Mouse (Mus musculus) heart, embryonic 12.5 days (tissue): Measurements from ENCODE around the gene Tec. TPM values are rescaled to one million over a fixed set of nuclear protein-coding genes. Genes with fewer than 3 reads are reported as not detected.

Source experiments
- ATAC-seq: fragments of 200-750 bp; cut with Nextera tagmentation; 2 replicates; pipeline ENCODE4 v1.8.0; 2017; ENCODE audit warnings: moderate TSS enrichment, moderate library complexity; ENCODE audit not compliant: insufficient number of reproducible peaks, low FRiP score
- H3K27ac ChIP-seq: fragments of 300-500 bp; sonication (generic); 2 replicates; pipeline ENCODE4 v1.5.1; 2016; ENCODE audit warnings: mild to moderate bottlenecking, moderate library complexity; ENCODE audit not compliant: poor library complexity, severe bottlenecking
- H3K27me3 ChIP-seq: fragments of 300-500 bp; sonication (generic); replicated peaks from 2 replicates; pipeline ENCODE4 v1.6.1; 2016; ENCODE audit warnings: mild to moderate bottlenecking, moderate library complexity
- H3K36me3 ChIP-seq: fragments of 300-500 bp; sonication (generic); 2 replicates; pipeline ENCODE4 v1.6.1; 2016; ENCODE audit warnings: mild to moderate bottlenecking, moderate library complexity
- H3K4me1 ChIP-seq: fragments of 300-500 bp; sonication (generic); replicated peaks from 2 replicates; pipeline ENCODE4 v1.6.1; 2016; ENCODE audit warnings: mild to moderate bottlenecking
- H3K4me2 ChIP-seq: fragments of 300-500 bp; sonication (generic); 2 replicates; pipeline ENCODE4 v1.6.1; 2016; ENCODE audit warnings: mild to moderate bottlenecking, moderate library complexity
- H3K4me3 ChIP-seq: fragments of 300-500 bp; sonication (generic); 2 replicates; pipeline ENCODE4 v1.5.1; 2016; ENCODE audit warnings: mild to moderate bottlenecking
- H3K9ac ChIP-seq: fragments of 300-500 bp; sonication (generic); 2 replicates; pipeline ENCODE4 v1.6.1; 2016; ENCODE audit warnings: mild to moderate bottlenecking, moderate library complexity
- H3K9me3 ChIP-seq: fragments of 300-500 bp; sonication (generic); replicated peaks from 2 replicates; pipeline ENCODE4 v1.6.1; 2016; ENCODE audit warnings: mild to moderate bottlenecking, moderate library complexity
- WGBS: fragments of 180-500 bp; shearing (Covaris S2); methylation state at CpG from one replicate; pipeline ENCODE4 v1.1.7; 2016; 5-methylcytosine and 5-hydroxymethylcytosine counted together
- polyA plus RNA-seq: library from polyadenylated mRNA; unstranded; fragments of >200 nt; fragmentation: Nextera tagmentation; extraction: Ambion mirVana; gene quantifications from 2 replicates; pipeline ENCODE4 v1.2.1, GENCODE M21; 2016

The Tec gene
- polyA plus RNA-seq, 1 experiment from 2014 or later = 17.1 TPM

DNA sequence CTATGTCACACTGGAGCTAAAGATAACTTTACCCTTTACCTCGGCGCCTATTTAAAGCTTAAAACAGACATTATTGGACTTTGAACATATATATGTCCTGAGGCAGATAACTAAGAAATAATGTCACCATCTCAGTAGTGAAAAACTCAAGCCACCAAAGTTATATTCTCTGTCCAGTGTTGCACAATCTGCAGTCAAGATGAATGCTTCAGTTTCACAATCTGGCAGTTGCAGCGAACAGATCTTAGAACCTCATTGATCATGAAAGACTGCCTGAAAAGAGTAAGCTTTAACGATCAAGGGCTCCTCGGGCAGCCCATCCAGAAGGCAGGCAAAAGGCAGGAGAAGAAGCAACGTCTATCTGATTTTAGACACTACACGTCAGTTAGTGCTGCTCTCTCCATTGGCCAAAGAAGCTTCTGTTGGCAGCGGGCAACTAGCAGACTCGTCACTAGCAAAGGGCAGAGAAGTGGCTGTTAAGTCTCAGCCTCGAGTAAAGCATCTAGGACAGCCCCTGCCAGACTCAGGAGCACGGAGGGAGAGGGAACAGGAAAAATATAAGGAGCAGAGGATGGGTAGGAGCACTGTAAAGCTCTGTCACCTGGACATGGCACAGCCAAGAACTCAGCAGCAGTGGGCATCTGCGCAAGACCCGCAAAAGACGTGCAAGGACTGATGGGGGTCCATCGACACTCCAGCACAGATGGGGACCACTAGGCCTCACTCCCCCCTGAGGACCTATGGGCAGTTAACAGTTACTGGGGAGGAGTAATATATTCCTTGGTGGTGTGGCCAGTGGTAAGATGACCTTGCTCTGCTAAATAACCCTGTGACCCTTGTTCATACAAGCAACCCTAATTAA, 35.1 kb downstream of the Tec start:
- no peaks in the 10 kb centered on the region for H3K27me3 ChIP-seq
- no peak for ATAC-seq
- WGBS = 75% methylated on average over 15 of the region's 15 CpGs
- no peak overlapping the region for H3K4me3 ChIP-seq
- H3K9ac ChIP-seq = no peak overlapping the region
- H3K4me1 ChIP-seq = peaks cover 8% of the 10 kb centered on the region
- no peak overlapping the region for H3K4me2 ChIP-seq
- no peaks in the 10 kb centered on the region for H3K36me3 ChIP-seq
- no peaks in the 10 kb centered on the region for H3K9me3 ChIP-seq
- no peak overlapping the region for H3K27ac ChIP-seq

DNA sequence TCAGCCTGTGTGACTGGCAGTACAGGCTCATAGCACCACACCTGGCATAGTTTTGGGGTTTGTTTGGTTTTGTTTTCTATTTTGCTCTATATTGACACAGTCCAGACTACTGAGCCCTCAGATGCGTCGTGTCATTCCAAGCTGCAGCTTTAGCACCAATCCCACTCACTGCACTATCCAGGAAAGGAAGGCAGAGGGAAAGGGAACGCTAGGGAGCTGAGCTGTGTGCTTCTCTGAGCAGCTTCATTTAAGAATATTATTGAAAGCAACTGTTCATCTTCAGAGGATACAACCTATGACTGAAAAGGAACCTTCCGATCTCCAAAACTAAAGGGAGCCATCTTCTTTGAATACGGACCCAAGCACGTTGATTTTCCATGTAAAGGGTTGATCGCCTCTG, 36.1 kb downstream of the Tec start:
- H3K27ac ChIP-seq = no peak overlapping the region
- 85% methylated on average over 7 of the region's 7 CpGs for WGBS
- no peak for ATAC-seq

DNA sequence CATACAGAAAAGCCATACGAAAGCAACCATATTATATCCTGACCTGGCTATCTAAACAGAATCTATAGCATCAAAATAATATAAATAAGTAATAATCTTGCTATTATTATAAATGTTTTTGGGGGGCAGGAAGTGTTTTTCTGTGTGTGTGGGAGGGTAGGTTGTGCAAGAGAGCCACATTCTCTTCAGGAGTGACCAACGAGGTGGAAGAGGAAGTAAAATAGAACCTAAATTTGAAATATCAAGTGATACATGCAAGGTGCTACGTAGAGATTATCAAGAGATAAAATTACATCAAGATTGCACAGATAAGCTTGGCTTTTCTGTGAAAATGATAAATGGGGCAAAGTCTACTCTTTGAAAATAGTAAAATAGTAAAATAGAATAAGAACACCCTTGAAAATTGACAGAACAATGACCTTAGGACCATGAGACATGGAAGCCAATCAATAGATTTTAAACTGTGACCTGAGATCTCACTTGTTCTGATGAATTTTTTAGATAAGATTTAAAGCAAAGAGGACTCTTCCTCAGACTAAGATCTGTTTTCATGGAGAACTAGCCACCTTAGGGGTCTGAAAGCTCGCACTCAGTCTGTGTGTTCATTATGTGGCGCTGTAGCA, 37.2 kb downstream of the Tec start:
- no peak overlapping the region for H3K4me3 ChIP-seq
- no peak overlapping the region for H3K4me2 ChIP-seq
- no peaks in the 10 kb centered on the region for H3K9me3 ChIP-seq
- no peak overlapping the region for H3K27ac ChIP-seq
- WGBS = 83% methylated on average over 5 of the region's 5 CpGs
- no peaks in the 10 kb centered on the region for H3K27me3 ChIP-seq
- H3K4me1 ChIP-seq = peaks cover 8% of the 10 kb centered on the region
- H3K9ac ChIP-seq = no peak overlapping the region
- H3K36me3 ChIP-seq = no peaks in the 10 kb centered on the region
- ATAC-seq = no peak

More for the DNA sequence above, 36.1 kb downstream of the Tec start:
- Histone ChIP-seq H3K9ac (no peak overlapping the region), H3K4me2 (no peak overlapping the region), H3K27me3 (no peaks in the 10 kb centered on the region), H3K9me3 (no peaks in the 10 kb centered on the region), H3K4me1 (peaks cover 8% of the 10 kb centered on the region), H3K4me3 (no peak overlapping the region), H3K36me3 (no peaks in the 10 kb centered on the region)

- ATAC-seq = 0 out of 2 replicates have a peak, but pooled peaks have one; percentile 6
- H3K27me3 ChIP-seq = no peaks in the 10 kb centered on the region
- H3K4me1 ChIP-seq = peaks cover 8% of the 10 kb centered on the region
- H3K36me3 ChIP-seq = no peaks in the 10 kb centered on the region
- no peaks in the 10 kb centered on the region for H3K9me3 ChIP-seq
- H3K9ac ChIP-seq = no peak overlapping the region
- H3K27ac ChIP-seq = no peak overlapping the region
- 79% methylated on average over 7 of the region's 7 CpGs for WGBS
- no peak overlapping the region for H3K4me3 ChIP-seq
- no peak overlapping the region for H3K4me2 ChIP-seq
Observed at GRCm38 (mm10) chr5:72829506-72830067, 38.7 kb downstream of the Tec start.

GRCm38 (mm10) chr5:72828401-72828800, 39.9 kb downstream of the Tec start:
- Histone ChIP-seq H3K9me3 (no peaks in the 10 kb centered on the region), H3K4me2 (no peak overlapping the region), H3K27ac (no peak overlapping the region), H3K4me1 (peaks cover 6% of the 10 kb centered on the region), H3K27me3 (no peaks in the 10 kb centered on the region), H3K4me3 (no peak overlapping the region), H3K9ac (no peak overlapping the region), H3K36me3 (peaks cover under 1% of the 10 kb centered on the region; the same call in 1 of the 2 replicates)
- no peak for ATAC-seq
- WGBS = 38% methylated on average over 1 of the region's 1 CpGs

GRCm38 (mm10) chr5:72827435-72827834, 40.8 kb downstream of the Tec start:
- Histone ChIP-seq H3K4me1 (peaks cover 4% of the 10 kb centered on the region; the same call in 1 of the 2 replicates), H3K27ac (0 out of 2 replicates have a peak overlapping the region, but pooled peaks have one; percentile 39), H3K27me3 (no peaks in the 10 kb centered on the region), H3K36me3 (peaks cover 10% of the 10 kb centered on the region), H3K4me3 (no peak overlapping the region), H3K9ac (no peak overlapping the region), H3K4me2 (no peak overlapping the region), H3K9me3 (no peaks in the 10 kb centered on the region)
- 73% methylated on average over 5 of the region's 5 CpGs for WGBS
- ATAC-seq = no peak

GRCm38 (mm10) chr5:72826445-72826844, 41.8 kb downstream of the Tec start:
- Histone ChIP-seq H3K4me1 (peaks cover 4% of the 10 kb centered on the region; the same call in 1 of the 2 replicates), H3K9me3 (no peaks in the 10 kb centered on the region), H3K4me2 (no peak overlapping the region), H3K4me3 (no peak overlapping the region), H3K36me3 (peaks cover 12% of the 10 kb centered on the region), H3K9ac (no peak overlapping the region), H3K27me3 (no peaks in the 10 kb centered on the region), H3K27ac (no peak overlapping the region)
- no peak for ATAC-seq
- 67% methylated on average over 3 of the region's 3 CpGs for WGBS

DNA sequence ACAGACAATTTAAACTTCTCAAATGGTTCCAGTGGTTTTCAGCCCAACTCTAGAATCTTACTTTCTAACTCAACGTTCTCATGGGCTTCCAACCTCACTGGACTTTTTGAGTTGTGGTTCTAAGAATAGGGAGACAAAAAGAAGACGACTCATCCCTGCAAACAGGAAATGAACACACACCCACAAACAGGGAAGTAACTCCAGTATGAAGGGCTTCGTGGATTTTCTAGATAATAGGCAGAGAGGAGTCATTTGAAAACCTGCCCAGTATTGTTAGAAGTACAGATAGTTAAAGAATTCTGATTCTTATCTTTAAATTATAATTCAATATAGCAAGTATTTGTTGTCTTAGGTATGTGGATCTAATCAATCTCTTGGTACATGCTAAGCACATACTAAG, 47.6 kb downstream of the Tec start:
- Histone ChIP-seq H3K4me1 (peaks cover 13% of the 10 kb centered on the region), H3K9me3 (no peaks in the 10 kb centered on the region), H3K4me3 (no peak overlapping the region), H3K9ac (no peak overlapping the region), H3K27me3 (no peaks in the 10 kb centered on the region), H3K36me3 (peaks cover 12% of the 10 kb centered on the region), H3K27ac (peak overlapping the region; percentile 51; the same call in 1 of the 2 replicates), H3K4me2 (no peak overlapping the region)
- ATAC-seq = no peak
- WGBS = 49% methylated on average over 3 of the region's 3 CpGs

DNA sequence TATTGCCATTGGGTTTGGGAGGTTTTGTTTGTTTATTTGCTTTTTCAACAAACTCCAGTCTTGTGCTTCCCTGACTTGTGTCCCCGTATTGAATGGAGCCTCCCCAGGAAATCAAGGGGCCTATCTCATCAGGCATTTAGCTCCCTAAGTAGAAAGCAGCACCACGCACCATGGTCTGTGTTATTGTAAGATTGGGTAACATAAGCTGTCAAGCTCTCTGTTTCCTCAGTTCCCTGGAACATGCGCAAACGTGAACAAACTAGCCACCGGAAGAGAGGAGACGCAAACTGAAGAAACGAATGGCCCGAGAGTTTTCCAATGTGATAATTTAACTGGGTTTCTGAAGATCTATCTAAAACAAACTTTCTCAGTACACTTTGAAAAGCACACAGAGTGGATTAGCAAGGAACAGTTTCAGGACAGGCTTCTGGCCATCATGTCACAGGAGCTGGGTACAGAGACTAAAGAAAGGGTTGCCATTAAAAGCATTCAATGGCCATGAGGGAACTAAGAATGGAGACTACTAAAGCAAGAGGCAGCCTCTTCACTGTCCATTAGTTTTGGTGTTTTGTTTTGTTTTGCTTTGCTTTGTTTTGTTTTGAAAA, 48.1 kb downstream of the Tec start:
- no peaks in the 10 kb centered on the region for H3K9me3 ChIP-seq
- H3K36me3 ChIP-seq = peaks cover 12% of the 10 kb centered on the region
- no peak overlapping the region for H3K4me3 ChIP-seq
- no peak overlapping the region for H3K9ac ChIP-seq
- WGBS = 58% methylated on average over 8 of the region's 8 CpGs
- no peaks in the 10 kb centered on the region for H3K27me3 ChIP-seq
- ATAC-seq = no peak
- H3K4me1 ChIP-seq = peaks cover 13% of the 10 kb centered on the region
- H3K27ac ChIP-seq = peak overlapping the region; percentile 51; the same call in 1 of the 2 replicates
- H3K4me2 ChIP-seq = no peak overlapping the region

DNA sequence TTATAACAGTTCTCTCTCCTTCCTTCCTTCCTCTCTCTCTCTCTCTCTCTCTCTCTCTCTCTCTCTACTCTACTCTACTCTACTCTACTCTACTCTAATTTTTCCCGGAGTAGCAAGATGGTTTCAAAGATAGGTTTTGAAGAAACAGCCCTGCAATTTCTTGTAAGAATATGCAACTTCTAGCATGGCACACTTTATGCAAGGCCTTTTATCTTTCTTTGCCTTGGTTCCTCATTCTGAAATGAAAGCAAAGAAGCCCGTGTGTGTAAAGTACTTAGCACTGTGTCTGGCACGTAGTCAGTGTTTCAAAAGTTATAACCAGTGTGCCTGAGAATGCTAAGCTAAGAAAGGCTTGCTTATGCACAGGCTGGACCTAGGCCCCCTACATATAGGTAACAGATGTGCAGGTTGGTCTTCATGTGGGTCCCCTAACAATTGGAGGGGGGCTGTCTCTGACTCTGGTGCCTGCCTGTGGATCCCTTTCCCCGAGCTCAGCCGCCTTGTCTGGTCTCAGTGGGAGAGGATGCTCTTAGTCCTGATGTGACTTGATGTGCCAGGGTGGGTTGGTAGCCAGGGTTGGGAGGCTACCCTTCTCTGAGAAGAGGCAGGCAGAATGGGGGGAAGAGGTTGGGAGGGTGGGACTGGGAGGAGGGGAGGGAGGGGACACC, 49.6 kb downstream of the Tec start:
- Histone ChIP-seq H3K27ac (no peak overlapping the region), H3K4me1 (peaks cover 13% of the 10 kb centered on the region), H3K4me2 (no peak overlapping the region), H3K36me3 (peaks cover 12% of the 10 kb centered on the region), H3K9me3 (no peaks in the 10 kb centered on the region), H3K27me3 (no peaks in the 10 kb centered on the region), H3K9ac (no peak overlapping the region), H3K4me3 (no peak overlapping the region)
- no peak for ATAC-seq
- WGBS = 79% methylated on average over 5 of the region's 5 CpGs
